Mouse (Mus musculus): ENCODE data around the gene Rtn4rl1. TPM values are rescaled to one million over a fixed set of nuclear protein-coding genes. Genes with fewer than 3 reads are reported as not detected.

The Rtn4rl1 gene
- polyA plus RNA-seq, 1 experiment from 2014 or later = 2.6 TPM

GRCm38 (mm10) chr11:75263274-75263963 lies 69.8 kb downstream of the Rtn4rl1 start:
- peak overlapping the region; percentile 68 for H3K27ac ChIP-seq
- no peak overlapping the region for H3K4me3 ChIP-seq
- peaks cover 13% of the 10 kb centered on the region; the same call in 1 of the 2 replicates for H3K27me3 ChIP-seq
- peak; percentile 44 for ATAC-seq
- no peaks in the 10 kb centered on the region for H3K36me3 ChIP-seq (ENCODE audit: poor library complexity, severe bottlenecking)
- H3K4me2 ChIP-seq = no peak overlapping the region
- peaks cover 42% of the 10 kb centered on the region for H3K4me1 ChIP-seq
- no peaks in the 10 kb centered on the region for H3K9me3 ChIP-seq (replicated peaks)
- WGBS = 31% methylated on average over 15 of the region's 15 CpGs
- no peak overlapping the region for H3K9ac ChIP-seq

DNA sequence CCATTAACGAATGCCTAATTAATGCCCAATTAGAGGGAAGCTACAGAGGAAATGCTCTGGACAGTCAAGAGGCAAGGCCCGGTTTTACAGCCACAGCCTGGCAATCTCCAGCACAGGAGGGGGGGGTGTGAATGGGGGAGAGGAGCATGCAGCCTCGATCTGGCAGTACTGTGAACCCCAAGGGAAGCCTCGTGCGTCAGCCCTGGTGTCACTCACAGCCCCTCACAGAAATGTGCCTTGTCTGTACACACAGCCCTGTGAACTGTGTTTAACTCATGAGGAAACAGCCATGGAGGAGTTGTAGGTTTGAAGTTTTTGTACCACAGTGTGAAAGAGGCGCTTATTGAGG lies 70.4 kb downstream of the Rtn4rl1 start:
- H3K4me2 ChIP-seq = no peak overlapping the region
- no peak overlapping the region for H3K4me3 ChIP-seq
- no peaks in the 10 kb centered on the region for H3K9me3 ChIP-seq (replicated peaks)
- peaks cover 13% of the 10 kb centered on the region; the same call in 1 of the 2 replicates for H3K27me3 ChIP-seq
- H3K4me1 ChIP-seq = peaks cover 42% of the 10 kb centered on the region
- 0 out of 2 replicates have a peak overlapping the region, but pooled peaks have one; percentile 17 for H3K27ac ChIP-seq
- 26% methylated on average over 6 of the region's 6 CpGs for WGBS
- ATAC-seq = peak; percentile 55
- no peaks in the 10 kb centered on the region for H3K36me3 ChIP-seq (ENCODE audit: poor library complexity, severe bottlenecking)
- H3K9ac ChIP-seq = no peak overlapping the region

DNA sequence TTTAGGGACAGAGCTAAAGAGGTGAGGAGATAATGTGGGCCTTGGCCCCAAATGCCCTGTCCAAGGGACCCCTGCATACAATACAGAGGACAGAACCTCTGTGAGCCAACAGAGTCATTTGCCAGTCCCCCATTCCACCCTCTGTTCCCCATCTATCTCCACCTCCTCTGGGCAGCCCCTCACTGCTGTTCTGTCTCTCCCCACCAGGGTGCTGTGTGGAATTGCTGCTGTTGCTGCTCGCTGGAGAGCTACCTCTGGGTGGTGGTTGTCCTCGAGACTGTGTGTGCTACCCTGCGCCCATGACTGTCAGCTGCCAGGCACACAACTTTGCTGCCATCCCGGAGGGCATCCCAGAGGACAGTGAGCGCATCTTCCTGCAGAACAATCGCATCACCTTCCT lies 71.0 kb downstream of the Rtn4rl1 start:
- no peaks in the 10 kb centered on the region for H3K9me3 ChIP-seq (replicated peaks)
- 0 out of 2 replicates have a peak overlapping the region, but pooled peaks have one; percentile 17 for H3K27ac ChIP-seq
- H3K4me1 ChIP-seq = peaks cover 42% of the 10 kb centered on the region
- no peaks in the 10 kb centered on the region for H3K36me3 ChIP-seq (ENCODE audit: poor library complexity, severe bottlenecking)
- H3K27me3 ChIP-seq = peaks cover 13% of the 10 kb centered on the region; the same call in 1 of the 2 replicates
- ATAC-seq = no peak
- H3K4me3 ChIP-seq = no peak overlapping the region
- H3K4me2 ChIP-seq = no peak overlapping the region
- H3K9ac ChIP-seq = no peak overlapping the region; the same call in 1 of the 2 replicates
- 89% methylated on average over 6 of the region's 6 CpGs for WGBS

- Histone ChIP-seq H3K36me3 (ENCODE audit: poor library complexity, severe bottlenecking) (no peaks in the 10 kb centered on the region), H3K27ac (no peak overlapping the region), H3K9me3 (replicated peaks) (no peaks in the 10 kb centered on the region), H3K4me2 (no peak overlapping the region), H3K27me3 (peaks cover 14% of the 10 kb centered on the region; the same call in 1 of the 2 replicates), H3K9ac (no peak overlapping the region), H3K4me3 (no peak overlapping the region), H3K4me1 (peaks cover 38% of the 10 kb centered on the region)
- WGBS = 64% methylated on average over 15 of the region's 15 CpGs
- ATAC-seq = no peak
Measured at GRCm38 (mm10) chr11:75265545-75265944, 72.0 kb downstream of the Rtn4rl1 start.

GRCm38 (mm10) chr11:75267826-75268281 lies 74.3 kb downstream of the Rtn4rl1 start:
- Histone ChIP-seq H3K4me1 (peaks cover 34% of the 10 kb centered on the region), H3K9me3 (replicated peaks) (no peaks in the 10 kb centered on the region), H3K27ac (no peak overlapping the region), H3K27me3 (peaks cover 16% of the 10 kb centered on the region; the same call in 1 of the 2 replicates), H3K9ac (no peak overlapping the region), H3K4me2 (no peak overlapping the region), H3K36me3 (ENCODE audit: poor library complexity, severe bottlenecking) (no peaks in the 10 kb centered on the region), H3K4me3 (no peak overlapping the region)
- ATAC-seq = no peak
- 60% methylated on average over 9 of the region's 9 CpGs for WGBS

GRCm38 (mm10) chr11:75268492-75268891 lies 74.9 kb downstream of the Rtn4rl1 start:
- ATAC-seq = no peak
- Histone ChIP-seq H3K36me3 (ENCODE audit: poor library complexity, severe bottlenecking) (no peaks in the 10 kb centered on the region), H3K9ac (no peak overlapping the region), H3K4me2 (no peak overlapping the region), H3K4me1 (peaks cover 34% of the 10 kb centered on the region), H3K9me3 (replicated peaks) (no peaks in the 10 kb centered on the region), H3K4me3 (no peak overlapping the region), H3K27ac (no peak overlapping the region), H3K27me3 (peaks cover 16% of the 10 kb centered on the region; the same call in 1 of the 2 replicates)
- WGBS = 79% methylated on average over 5 of the region's 5 CpGs

DNA sequence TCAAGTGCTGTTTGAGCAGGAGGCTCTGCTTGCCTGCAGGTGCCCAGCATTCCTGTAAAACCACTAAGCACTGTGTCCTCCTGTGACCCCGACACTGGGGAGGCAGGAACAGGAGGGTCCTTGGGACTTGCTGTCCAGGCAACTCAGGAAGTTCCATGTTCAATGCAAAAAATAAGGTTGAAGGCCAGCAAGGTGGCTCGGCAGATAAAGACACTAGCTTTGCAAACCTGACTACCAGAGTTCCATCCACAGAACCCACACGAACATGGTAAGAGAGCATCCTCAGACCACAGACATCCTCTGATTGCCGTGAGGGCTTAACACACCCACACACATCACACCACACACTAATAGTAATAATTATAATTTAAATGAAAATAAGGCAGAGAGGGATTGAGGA lies 75.6 kb downstream of the Rtn4rl1 start:
- Histone ChIP-seq H3K27ac (no peak overlapping the region), H3K9ac (no peak overlapping the region), H3K4me2 (no peak overlapping the region), H3K4me1 (peaks cover 30% of the 10 kb centered on the region), H3K27me3 (peaks cover 16% of the 10 kb centered on the region; the same call in 1 of the 2 replicates), H3K4me3 (no peak overlapping the region), H3K9me3 (replicated peaks) (no peaks in the 10 kb centered on the region), H3K36me3 (ENCODE audit: poor library complexity, severe bottlenecking) (no peaks in the 10 kb centered on the region)
- no peak for ATAC-seq
- WGBS = 90% methylated on average over 4 of the region's 4 CpGs

DNA sequence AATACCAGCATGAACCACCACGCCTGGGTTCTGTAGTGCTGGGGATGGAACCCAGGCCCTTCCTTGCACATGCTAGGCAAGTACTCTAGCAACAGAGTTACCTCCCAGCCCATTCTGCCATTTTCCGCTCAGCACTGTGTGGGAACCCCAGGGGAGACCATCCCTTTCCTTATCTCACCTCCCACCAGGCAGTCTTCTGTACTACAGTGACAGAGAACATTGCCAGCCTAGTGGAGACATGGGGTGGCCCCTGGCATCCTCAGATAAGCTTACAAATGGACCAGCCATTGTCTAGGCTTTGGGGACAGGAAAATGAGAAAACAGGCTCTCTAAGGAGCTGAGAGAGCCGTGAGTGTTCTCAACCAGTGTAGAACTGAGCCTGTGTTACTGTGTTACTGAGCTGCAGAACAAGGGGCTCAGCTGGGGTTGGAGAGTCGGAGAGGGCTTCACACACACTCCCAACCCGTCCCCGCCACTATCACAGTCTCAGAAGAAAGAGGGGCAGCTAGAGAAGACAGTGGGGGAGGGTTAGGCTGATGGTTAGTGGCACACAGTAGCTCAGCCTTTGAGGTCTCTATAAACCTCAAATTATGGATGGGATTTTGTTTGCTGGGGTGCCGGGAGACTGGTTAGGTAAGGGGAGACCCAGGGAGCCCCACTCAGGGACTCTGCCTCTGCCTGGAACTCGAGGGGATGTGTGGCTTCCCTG lies 76.8 kb downstream of the Rtn4rl1 start:
- Histone ChIP-seq H3K4me1 (peaks cover 32% of the 10 kb centered on the region), H3K36me3 (ENCODE audit: poor library complexity, severe bottlenecking) (no peaks in the 10 kb centered on the region), H3K9me3 (replicated peaks) (no peaks in the 10 kb centered on the region), H3K27me3 (peaks cover 12% of the 10 kb centered on the region; the same call in 1 of the 2 replicates), H3K4me2 (no peak overlapping the region), H3K9ac (no peak overlapping the region), H3K27ac (peak overlapping the region; percentile 27; the same call in 1 of the 2 replicates), H3K4me3 (no peak overlapping the region)
- WGBS = 61% methylated on average over 8 of the region's 8 CpGs
- no peak for ATAC-seq

DNA sequence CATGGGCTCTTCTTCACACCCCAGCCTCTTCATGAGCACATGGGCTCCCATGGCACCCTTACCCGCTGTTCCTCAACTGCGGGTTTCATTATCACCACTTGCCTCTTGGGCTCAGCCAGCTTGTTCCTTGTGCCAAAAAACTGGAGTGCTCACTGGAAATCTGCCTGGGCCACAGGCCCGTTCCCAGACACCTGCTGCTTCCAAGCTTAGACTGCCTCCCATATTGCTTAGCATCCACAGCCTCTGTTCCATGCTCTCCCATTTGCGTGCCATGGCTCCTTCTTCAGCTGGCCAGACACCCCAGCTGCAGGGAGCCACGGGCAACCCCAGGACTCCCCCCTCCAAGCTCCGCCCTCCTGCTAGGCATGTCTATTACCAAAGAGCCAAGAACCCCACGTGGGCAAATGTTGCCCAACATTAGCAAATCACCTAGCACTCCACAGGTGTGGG lies 77.4 kb downstream of the Rtn4rl1 start:
- Histone ChIP-seq H3K4me1 (peaks cover 33% of the 10 kb centered on the region), H3K4me2 (no peak overlapping the region), H3K27me3 (peaks cover 12% of the 10 kb centered on the region; the same call in 1 of the 2 replicates), H3K9ac (no peak overlapping the region), H3K4me3 (no peak overlapping the region), H3K9me3 (replicated peaks) (no peaks in the 10 kb centered on the region), H3K27ac (0 out of 2 replicates have a peak overlapping the region, but pooled peaks have one; percentile 10), H3K36me3 (ENCODE audit: poor library complexity, severe bottlenecking) (no peaks in the 10 kb centered on the region)
- 58% methylated on average over 7 of the region's 7 CpGs for WGBS
- ATAC-seq = peak; percentile 27; the same call in 1 of the 2 replicates

DNA sequence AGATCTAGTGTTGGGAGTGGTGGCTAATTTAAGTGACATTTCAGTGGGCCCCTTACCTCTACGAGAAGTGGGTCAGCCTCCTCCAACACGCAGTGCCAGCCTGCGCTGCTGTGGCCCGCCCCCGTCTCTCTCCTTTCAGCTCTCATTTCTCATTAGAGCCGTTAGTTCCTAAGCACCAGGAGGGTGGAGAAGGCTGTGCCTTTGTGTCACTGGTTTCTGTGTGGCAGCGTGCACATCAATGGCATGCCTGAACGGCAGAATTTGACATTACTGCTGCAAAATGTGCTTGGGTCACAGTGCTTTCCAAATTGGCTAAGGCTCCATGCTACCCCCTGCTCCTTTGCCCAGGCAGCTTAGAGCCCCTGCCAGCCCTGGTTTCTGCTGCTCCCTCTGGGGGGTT lies 79.9 kb downstream of the Rtn4rl1 start:
- WGBS = under 1% methylated on average over 8 of the region's 8 CpGs
- peaks cover 15% of the 10 kb centered on the region for H3K27me3 ChIP-seq
- peak overlapping the region; percentile 43 for H3K9ac ChIP-seq
- no peak overlapping the region; the same call in 1 of the 2 replicates for H3K4me3 ChIP-seq
- no peaks in the 10 kb centered on the region for H3K9me3 ChIP-seq (replicated peaks)
- H3K4me2 ChIP-seq = peak overlapping the region; percentile 39
- peak; percentile 77 for ATAC-seq
- H3K27ac ChIP-seq = peak overlapping the region; percentile 70
- peaks cover 33% of the 10 kb centered on the region for H3K4me1 ChIP-seq
- no peaks in the 10 kb centered on the region for H3K36me3 ChIP-seq (ENCODE audit: poor library complexity, severe bottlenecking)

DNA sequence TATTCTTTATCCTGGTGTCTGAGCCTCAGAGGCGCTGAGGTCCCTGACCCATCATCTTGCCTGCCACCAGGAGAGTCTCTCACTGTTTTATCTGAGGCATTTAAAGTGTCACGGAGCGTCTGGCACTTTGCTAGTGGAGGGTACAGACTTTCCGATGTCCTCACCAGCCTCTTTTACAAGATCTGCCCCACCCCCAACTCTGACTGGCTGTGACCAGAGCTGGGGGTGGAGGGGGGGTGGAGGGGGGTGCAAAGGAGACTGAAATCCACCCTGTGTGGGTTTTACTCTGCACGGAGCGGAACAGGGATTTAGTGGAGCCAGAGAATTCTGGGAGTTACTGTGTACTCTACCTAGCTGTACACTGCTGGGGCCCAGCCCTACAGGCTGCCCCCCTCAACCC lies 81.5 kb downstream of the Rtn4rl1 start:
- H3K4me1 ChIP-seq = peaks cover 49% of the 10 kb centered on the region
- no peaks in the 10 kb centered on the region for H3K9me3 ChIP-seq (replicated peaks)
- 20% methylated on average over 6 of the region's 6 CpGs for WGBS
- no peak overlapping the region for H3K9ac ChIP-seq
- H3K4me2 ChIP-seq = no peak overlapping the region
- no peak for ATAC-seq
- H3K4me3 ChIP-seq = no peak overlapping the region
- H3K36me3 ChIP-seq (ENCODE audit: poor library complexity, severe bottlenecking) = no peaks in the 10 kb centered on the region
- no peak overlapping the region for H3K27ac ChIP-seq
- peaks cover 20% of the 10 kb centered on the region for H3K27me3 ChIP-seq

- Histone ChIP-seq H3K9ac (no peak overlapping the region), H3K4me2 (no peak overlapping the region), H3K4me1 (peaks cover 62% of the 10 kb centered on the region), H3K36me3 (ENCODE audit: poor library complexity, severe bottlenecking) (no peaks in the 10 kb centered on the region), H3K27ac (no peak overlapping the region), H3K9me3 (replicated peaks) (no peaks in the 10 kb centered on the region), H3K4me3 (no peak overlapping the region), H3K27me3 (peaks cover 48% of the 10 kb centered on the region)
- no peak for ATAC-seq
- 36% methylated on average over 7 of the region's 7 CpGs for WGBS
Measured at GRCm38 (mm10) chr11:75278115-75278514, 84.5 kb downstream of the Rtn4rl1 start.

Data from forebrain, embryonic 13.5 days (tissue).